Mouse (Mus musculus) skeletal muscle tissue, postnatal 0 days (tissue): ENCODE measurements around the gene Gpn3. TPM values are rescaled to one million over a fixed set of nuclear protein-coding genes. Genes with fewer than 3 reads are reported as not detected.

ENCODE experiments used
- polyA plus RNA-seq: library from polyadenylated mRNA; unstranded; fragments of >200 nt; fragmentation: Nextera tagmentation; extraction: Ambion mirVana; gene quantifications from 2 replicates; pipeline ENCODE4 v1.2.1, GENCODE M21; 2015

Gpn3 gene
- polyA plus RNA-seq, result 37.4 and 40.1 TPM in 2 replicates

DNA sequence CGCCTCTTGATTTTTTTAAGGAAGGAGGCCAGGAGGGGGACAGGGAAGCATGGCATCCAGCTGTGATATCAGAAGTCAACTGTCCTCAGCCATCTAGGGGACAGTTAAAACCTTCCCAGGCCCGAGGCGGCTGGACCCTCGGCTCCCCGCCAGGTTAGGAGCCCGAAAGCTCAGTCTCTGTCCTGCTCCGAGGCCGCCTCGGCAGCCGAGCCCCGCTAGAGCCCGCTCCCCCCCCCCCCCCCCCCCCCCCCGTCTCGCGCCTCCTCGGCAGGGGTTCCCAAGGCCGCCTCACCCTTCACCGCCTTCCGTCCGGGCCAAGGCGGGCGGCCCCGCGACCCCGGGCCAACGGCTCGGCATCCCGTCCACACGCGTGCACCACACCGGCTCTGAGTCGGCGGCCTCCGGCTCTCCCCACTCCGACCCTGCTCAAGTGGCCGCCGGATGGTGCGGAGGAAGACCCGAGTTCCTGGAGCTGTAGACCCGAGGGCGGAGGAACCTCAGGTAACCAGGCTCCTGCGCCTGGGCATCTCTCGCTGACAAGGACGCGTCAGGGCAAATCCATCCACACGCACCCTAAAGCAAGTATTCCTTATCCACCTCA lies at the start of gene Gpn3:
Gene Gpn3, plus strand, starts transcription at position 286 of the 601 bp plus-strand sequence.

GRCm38 (mm10) chr5:122353807-122354491 lies 17.7 kb upstream of the Gpn3 start, which contains the start of the genes Rad9b and Vps29:
Rad9b (minus strand) TSS chr5:122354233.
Vps29 (plus strand) TSS chr5:122354369.

DNA sequence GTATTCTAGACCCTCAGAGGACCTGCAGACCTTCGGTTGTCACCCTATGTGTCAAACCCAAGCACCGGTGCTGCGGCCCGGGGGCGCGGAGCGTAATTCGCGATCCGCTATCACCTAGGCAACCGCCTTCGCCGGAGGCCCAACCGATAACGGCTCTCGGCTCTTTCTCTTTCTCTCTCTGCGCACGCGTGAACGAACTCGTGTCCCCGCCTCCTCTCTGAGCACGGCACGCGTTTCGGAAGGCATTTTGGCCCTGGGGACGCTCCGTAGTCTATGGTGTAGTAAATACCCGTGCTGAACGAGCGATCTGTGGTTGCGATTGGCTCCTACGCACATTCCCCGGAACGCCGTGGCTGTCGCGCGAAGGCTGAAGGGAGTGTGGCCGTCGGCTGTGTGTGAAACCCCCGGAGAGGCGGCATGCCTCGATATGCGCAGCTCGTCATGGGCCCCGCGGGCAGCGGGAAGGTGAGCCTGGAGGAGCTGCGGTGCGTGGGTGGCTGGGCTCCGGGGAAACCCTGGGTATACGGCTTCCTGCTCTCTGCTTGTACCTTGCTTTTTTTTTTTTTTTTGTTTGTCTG lies 605 bp downstream of the Gpn3 start, which contains the start of gene Fam216a:
Gene Fam216a, minus strand, starts transcription at position 173 of the 578 bp plus-strand sequence.

GRCm38 (mm10) chr5:122391786-122392180 lies 20.1 kb downstream of the Gpn3 start, which contains the start of gene Arpc3:
Arpc3 (plus strand) TSS chr5:122391878.

GRCm38 (mm10) chr5:122421271-122422068 lies 49.8 kb downstream of the Gpn3 start, which contains the start of gene Anapc7:
Anapc7 (plus strand) TSS chr5:122421693.

Other genes starting within 250 kb of the Gpn3 start
- 0.41 and 0.88 TPM in 2 replicates for gene Ccdc63, start 231.1 kb upstream of the Gpn3 start, polyA plus RNA-seq
- 91.7 and 104 TPM in 2 replicates for gene Ppp1cc, start 213.6 kb upstream of the Gpn3 start, polyA plus RNA-seq
- gene Hvcn1, start 165.1 kb upstream of the Gpn3 start, polyA plus RNA-seq, result 5.9 and 7.2 TPM in 2 replicates
- gene Tctn1, start 107.4 kb upstream of the Gpn3 start, polyA plus RNA-seq, result 3.6 and 3.7 TPM in 2 replicates
- gene Pptc7, start 87.5 kb upstream of the Gpn3 start, polyA plus RNA-seq, result 9.0 and 10.3 TPM in 2 replicates
- gene Rad9b, start 17.6 kb upstream of the Gpn3 start, polyA plus RNA-seq, result 6.6 and 8.2 TPM in 2 replicates
- 124 and 137 TPM in 2 replicates for gene Vps29, start 17.5 kb upstream of the Gpn3 start, polyA plus RNA-seq
- gene Fam216a, start 488 bp downstream of the Gpn3 start, polyA plus RNA-seq, result 22.7 and 25.2 TPM in 2 replicates
- 59.2 and 79.9 TPM in 2 replicates for gene Arpc3, start 20.0 kb downstream of the Gpn3 start, polyA plus RNA-seq
- 24.2 TPM in 2 replicates for gene Anapc7, start 49.8 kb downstream of the Gpn3 start, polyA plus RNA-seq
- gene Atp2a2, start 130.3 kb downstream of the Gpn3 start, polyA plus RNA-seq, result 48.4 and 48.8 TPM in 2 replicates
- 15.2 and 18.1 TPM in 2 replicates for gene Ift81, start 242.6 kb downstream of the Gpn3 start, polyA plus RNA-seq